Mouse (Mus musculus): ENCODE results near the gene Diras2. TPM values are rescaled to one million over a fixed set of nuclear protein-coding genes. Genes with fewer than 3 reads are reported as not detected.

The Diras2 gene
- polyA plus RNA-seq, 1 experiment from 2014 or later = 0.16 TPM

DNA sequence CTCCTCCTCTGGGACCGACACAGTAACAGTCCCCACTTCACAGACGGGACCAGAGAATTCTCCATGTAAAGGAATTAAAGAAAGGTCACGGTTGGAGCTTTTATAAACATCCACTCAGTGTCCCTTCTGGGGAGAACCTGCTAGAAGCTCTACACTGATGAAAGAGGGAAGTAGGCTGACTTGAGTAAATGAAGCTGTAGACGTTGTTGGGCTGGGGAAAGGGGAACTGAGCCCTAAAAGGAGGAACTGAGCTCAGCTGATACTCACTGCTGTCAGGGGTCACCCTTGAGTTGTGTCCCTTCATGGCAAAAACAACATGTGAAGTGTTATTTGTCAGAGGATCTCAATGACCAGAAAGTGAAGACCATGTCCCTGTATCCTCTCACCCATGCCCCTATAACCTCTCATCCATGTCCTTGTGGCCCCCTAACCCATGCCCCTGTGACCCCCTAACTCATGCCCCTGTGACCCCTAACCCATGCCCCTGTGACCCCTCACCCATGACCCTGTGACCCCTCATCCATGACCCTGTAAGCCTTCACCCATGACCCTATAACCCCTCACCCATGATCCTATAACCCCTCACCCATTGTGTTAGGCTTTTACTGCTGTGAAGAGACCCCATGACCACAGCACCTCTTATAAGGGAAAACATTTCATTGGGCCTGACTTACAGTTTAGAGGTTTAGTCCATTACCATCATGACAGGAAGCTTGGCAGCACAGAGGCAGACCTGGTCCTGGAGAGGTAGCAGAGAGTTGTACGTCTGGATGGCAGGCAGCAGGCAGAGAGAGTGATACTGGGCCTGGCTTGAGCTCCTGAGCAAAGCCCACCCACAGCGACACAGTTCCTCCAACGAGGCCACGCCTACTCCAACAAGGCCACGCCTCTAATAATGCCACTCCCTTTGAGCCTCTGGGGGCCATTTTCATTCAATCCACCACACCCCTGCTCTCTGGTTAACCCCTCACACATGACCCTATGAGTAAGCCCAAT lies 41.7 kb upstream of the Diras2 start:
- 81% methylated on average over 9 of the region's 9 CpGs for WGBS
- Histone ChIP-seq H3K27ac (ENCODE audit: low read depth, low read length) (no peak overlapping the region), H3K4me2 (no peak overlapping the region), H3K9ac (ENCODE audit: low read length) (no peak overlapping the region), H3K27me3 (ENCODE audit: control insufficient read depth, insufficient read depth, low read length) (no peaks in the 10 kb centered on the region), H3K4me3 (ENCODE audit: low read depth, low read length) (no peak overlapping the region), H3K36me3 (ENCODE audit: control insufficient read depth, insufficient read depth, low read length) (no peaks in the 10 kb centered on the region), H3K4me1 (ENCODE audit: control insufficient read depth, insufficient read depth, low read length) (peaks cover 1% of the 10 kb centered on the region; the same call in 1 of the 2 replicates), H3K9me3 (ENCODE audit: control insufficient read depth, low read length) (no peaks in the 10 kb centered on the region)
- ATAC-seq (ENCODE audit: low FRiP score) (no peak), DNase-seq (ENCODE audit: low spot score, missing footprints) (no peak)

DNA sequence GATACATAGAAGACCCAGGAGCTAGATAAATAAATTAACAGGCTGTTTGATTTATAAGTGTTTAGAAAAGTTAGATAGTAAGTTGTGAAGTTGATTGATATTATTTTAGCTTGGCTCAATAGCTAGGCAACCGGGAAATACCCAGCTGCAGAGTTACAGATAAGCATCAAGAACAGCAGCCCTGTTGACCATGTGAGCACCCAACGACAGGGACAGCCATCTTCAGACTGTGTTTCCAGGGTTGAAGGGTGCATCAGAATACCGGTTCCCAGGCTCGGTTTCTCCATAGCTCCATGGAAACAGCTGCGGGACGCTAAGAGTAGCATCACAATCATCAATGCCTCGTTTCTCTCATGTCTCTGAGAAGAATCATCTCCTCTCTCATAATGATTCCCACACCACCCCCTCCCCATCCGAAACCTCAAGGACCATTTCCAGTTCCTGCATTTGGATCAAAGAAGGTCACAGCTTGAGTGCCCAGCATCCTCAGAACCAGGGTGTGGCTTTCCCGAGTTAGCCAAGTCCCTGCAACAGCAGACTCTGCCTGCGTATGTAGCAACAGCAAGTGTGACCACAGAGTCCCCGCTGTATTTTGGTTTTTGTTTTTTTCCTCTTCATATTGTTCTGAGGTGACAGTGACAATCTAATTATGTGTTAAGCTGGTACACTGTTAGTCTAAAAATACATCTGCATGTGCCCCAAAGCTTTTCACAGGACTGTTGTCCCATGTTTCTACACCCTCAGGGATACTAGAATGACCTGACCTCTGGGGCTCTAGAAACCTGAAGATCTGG lies 40.7 kb upstream of the Diras2 start:
- no peaks in the 10 kb centered on the region for H3K36me3 ChIP-seq (ENCODE audit: control insufficient read depth, insufficient read depth, low read length)
- no peak overlapping the region for H3K4me2 ChIP-seq
- no peak overlapping the region for H3K9ac ChIP-seq (ENCODE audit: low read length)
- no peaks in the 10 kb centered on the region for H3K27me3 ChIP-seq (ENCODE audit: control insufficient read depth, insufficient read depth, low read length)
- H3K27ac ChIP-seq (ENCODE audit: low read depth, low read length) = no peak overlapping the region
- WGBS = 79% methylated on average over 11 of the region's 11 CpGs
- no peaks in the 10 kb centered on the region for H3K9me3 ChIP-seq (ENCODE audit: control insufficient read depth, low read length)
- H3K4me1 ChIP-seq (ENCODE audit: control insufficient read depth, insufficient read depth, low read length) = no peaks in the 10 kb centered on the region
- no peak for DNase-seq (ENCODE audit: low spot score, missing footprints)
- ATAC-seq (ENCODE audit: low FRiP score) = no peak
- H3K4me3 ChIP-seq (ENCODE audit: low read depth, low read length) = no peak overlapping the region

DNA sequence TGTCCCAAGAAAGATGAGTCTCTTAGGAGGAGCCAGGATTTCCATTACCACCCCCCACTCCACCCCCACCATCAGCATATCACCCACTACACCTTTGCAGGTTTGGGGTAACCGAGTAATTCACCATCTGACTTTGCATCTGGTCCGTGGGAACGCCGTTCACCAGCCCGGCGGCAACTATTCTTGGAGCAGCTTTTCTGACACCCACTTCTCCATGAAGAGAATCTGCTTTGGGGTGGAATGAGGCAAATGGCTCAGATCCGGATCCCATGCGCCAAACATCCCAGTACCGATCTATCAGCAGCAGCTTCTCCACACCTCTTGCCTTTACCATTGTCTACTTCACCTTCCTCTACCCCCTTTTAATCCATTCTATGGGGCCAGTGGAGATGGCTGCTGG lies 39.2 kb upstream of the Diras2 start:
- Histone ChIP-seq H3K27me3 (ENCODE audit: control insufficient read depth, insufficient read depth, low read length) (no peaks in the 10 kb centered on the region), H3K4me1 (ENCODE audit: control insufficient read depth, insufficient read depth, low read length) (no peaks in the 10 kb centered on the region), H3K9me3 (ENCODE audit: control insufficient read depth, low read length) (no peaks in the 10 kb centered on the region), H3K36me3 (ENCODE audit: control insufficient read depth, insufficient read depth, low read length) (no peaks in the 10 kb centered on the region), H3K27ac (ENCODE audit: low read depth, low read length) (no peak overlapping the region), H3K4me2 (no peak overlapping the region), H3K9ac (ENCODE audit: low read length) (no peak overlapping the region), H3K4me3 (ENCODE audit: low read depth, low read length) (no peak overlapping the region)
- WGBS = 89% methylated on average over 9 of the region's 9 CpGs
- DNase-seq (ENCODE audit: low spot score, missing footprints) (no peak), ATAC-seq (ENCODE audit: low FRiP score) (no peak)

DNA sequence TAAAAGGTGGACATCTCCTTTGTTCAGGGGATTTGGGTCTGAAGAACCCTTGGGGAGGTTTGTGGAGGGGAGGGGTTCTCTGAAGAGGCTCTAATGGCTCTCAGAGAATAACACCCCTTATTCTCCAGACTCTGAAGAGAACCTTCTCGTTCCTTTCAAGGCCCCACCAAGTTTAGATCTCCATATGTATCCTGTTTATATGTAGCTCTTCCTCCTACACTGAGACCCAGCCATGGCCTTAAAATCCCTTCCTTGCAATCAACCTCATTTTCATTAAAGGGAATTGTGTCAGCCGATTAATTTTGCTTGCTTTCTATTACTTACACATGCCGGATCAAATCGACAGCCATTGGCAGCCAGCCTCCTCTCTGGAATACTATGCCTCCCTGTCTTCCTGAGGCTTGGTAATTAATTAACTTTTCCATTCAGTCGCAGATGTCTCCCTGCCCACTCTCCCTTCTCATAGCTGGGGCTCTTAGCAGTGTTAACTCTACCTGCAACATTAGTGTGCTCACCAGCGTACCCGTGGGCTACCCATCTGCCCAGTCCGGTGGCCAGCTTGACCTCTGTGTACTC lies 38.2 kb upstream of the Diras2 start:
- no peak for DNase-seq (ENCODE audit: low spot score, missing footprints)
- ATAC-seq (ENCODE audit: low FRiP score) = no peak
- no peak overlapping the region for H3K4me2 ChIP-seq
- no peak overlapping the region for H3K4me3 ChIP-seq (ENCODE audit: low read depth, low read length)
- no peaks in the 10 kb centered on the region for H3K4me1 ChIP-seq (ENCODE audit: control insufficient read depth, insufficient read depth, low read length)
- WGBS = 88% methylated on average over 8 of the region's 8 CpGs
- no peaks in the 10 kb centered on the region for H3K9me3 ChIP-seq (ENCODE audit: control insufficient read depth, low read length)
- H3K27me3 ChIP-seq (ENCODE audit: control insufficient read depth, insufficient read depth, low read length) = no peaks in the 10 kb centered on the region
- H3K9ac ChIP-seq (ENCODE audit: low read length) = no peak overlapping the region
- H3K27ac ChIP-seq (ENCODE audit: low read depth, low read length) = no peak overlapping the region
- no peaks in the 10 kb centered on the region for H3K36me3 ChIP-seq (ENCODE audit: control insufficient read depth, insufficient read depth, low read length)

DNA sequence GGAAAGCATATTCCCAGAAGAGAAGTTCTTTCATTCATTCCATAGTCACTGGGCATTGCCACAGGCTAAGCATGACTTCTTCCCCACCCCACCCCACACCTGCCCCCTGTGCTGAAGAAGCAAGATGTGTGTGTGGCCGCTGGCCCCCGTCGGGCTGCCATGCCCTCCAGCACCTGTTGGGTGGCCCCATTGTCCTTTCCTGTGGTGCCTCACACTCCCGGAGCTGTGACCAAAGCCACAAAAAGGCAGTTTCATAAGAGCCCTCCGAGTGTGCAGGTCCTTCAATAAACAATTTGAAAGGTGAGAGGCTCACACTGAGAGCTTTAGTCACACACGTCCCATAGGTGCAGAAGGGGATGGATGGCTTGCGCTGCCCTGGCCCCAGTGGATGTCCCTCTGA lies 35.7 kb upstream of the Diras2 start:
- H3K4me1 ChIP-seq (ENCODE audit: control insufficient read depth, insufficient read depth, low read length) = peaks cover 2% of the 10 kb centered on the region; the same call in 1 of the 2 replicates
- no peak overlapping the region for H3K4me2 ChIP-seq
- no peaks in the 10 kb centered on the region for H3K27me3 ChIP-seq (ENCODE audit: control insufficient read depth, insufficient read depth, low read length)
- WGBS = 81% methylated on average over 7 of the region's 7 CpGs
- ATAC-seq (ENCODE audit: low FRiP score) = no peak
- DNase-seq (ENCODE audit: low spot score, missing footprints) = no peak
- H3K4me3 ChIP-seq (ENCODE audit: low read depth, low read length) = no peak overlapping the region
- no peak overlapping the region for H3K9ac ChIP-seq (ENCODE audit: low read length)
- H3K36me3 ChIP-seq (ENCODE audit: control insufficient read depth, insufficient read depth, low read length) = no peaks in the 10 kb centered on the region
- H3K9me3 ChIP-seq (ENCODE audit: control insufficient read depth, low read length) = no peaks in the 10 kb centered on the region
- H3K27ac ChIP-seq (ENCODE audit: low read depth, low read length) = no peak overlapping the region

DNA sequence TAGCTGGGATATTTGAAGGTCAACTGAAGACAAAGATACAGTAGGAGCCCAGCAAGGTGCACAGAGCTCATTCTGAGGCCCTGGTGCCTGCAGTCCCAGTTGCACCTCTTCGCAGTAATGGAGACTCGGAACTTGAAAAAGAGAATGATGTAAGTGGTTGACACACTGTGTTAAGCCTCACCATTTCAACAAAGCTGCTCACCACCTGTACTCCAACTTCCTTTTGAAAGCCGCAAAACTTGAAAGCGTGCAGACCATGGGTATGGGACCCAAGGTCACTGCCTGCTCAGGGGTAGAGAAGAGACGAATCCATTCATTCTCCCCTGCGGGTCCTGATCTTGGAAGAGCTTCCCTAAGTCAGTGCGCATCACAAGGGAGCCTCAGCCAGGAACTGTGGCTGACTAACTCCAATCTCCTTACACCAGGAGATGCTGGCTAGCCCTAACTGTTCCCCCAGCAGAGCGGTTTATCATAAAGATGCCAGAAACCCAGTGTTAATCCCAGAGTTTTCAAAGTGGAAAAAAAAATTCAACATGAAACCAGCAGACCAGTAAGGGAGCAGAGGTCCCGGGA lies 35.2 kb upstream of the Diras2 start:
- 88% methylated on average over 9 of the region's 9 CpGs for WGBS
- DNase-seq (ENCODE audit: low spot score, missing footprints) (no peak), ATAC-seq (ENCODE audit: low FRiP score) (no peak)
- Histone ChIP-seq H3K4me3 (ENCODE audit: low read depth, low read length) (no peak overlapping the region), H3K9me3 (ENCODE audit: control insufficient read depth, low read length) (no peaks in the 10 kb centered on the region), H3K4me2 (no peak overlapping the region), H3K27ac (ENCODE audit: low read depth, low read length) (no peak overlapping the region), H3K4me1 (ENCODE audit: control insufficient read depth, insufficient read depth, low read length) (peaks cover 2% of the 10 kb centered on the region), H3K36me3 (ENCODE audit: control insufficient read depth, insufficient read depth, low read length) (no peaks in the 10 kb centered on the region), H3K9ac (ENCODE audit: low read length) (no peak overlapping the region), H3K27me3 (ENCODE audit: control insufficient read depth, insufficient read depth, low read length) (no peaks in the 10 kb centered on the region)

DNA sequence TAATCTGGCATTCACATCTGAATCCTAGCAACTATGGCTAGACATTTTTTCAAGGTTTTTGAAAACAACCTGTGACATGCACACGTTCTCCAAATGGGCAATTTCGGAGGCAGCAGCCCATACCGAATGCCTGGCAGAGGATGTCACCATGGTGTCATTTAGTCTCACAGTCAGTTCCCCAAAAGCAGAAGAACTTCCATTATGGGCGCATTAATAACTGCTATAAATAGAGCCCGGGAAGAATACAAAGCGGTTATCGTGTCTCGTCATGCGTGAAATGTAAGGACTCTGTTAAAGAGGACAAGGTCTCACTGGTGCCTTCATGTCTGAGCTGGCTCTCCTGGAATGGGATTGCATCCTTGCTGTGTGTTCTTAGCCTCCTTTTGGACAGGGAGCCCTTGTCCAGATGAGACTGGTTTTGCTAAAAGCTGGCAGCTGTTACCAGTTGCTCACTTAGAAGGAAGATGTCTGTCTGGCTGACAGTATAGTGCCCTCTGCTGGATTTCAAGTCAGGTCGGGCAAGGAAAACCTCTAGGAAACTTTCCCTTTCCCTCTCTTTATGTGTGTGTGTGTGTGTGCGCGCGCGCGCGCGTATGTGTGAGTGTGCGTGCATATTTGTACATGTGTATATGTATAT lies 34.1 kb upstream of the Diras2 start:
- Histone ChIP-seq H3K4me1 (ENCODE audit: control insufficient read depth, insufficient read depth, low read length) (peaks cover 2% of the 10 kb centered on the region), H3K27me3 (ENCODE audit: control insufficient read depth, insufficient read depth, low read length) (no peaks in the 10 kb centered on the region), H3K9ac (ENCODE audit: low read length) (no peak overlapping the region), H3K9me3 (ENCODE audit: control insufficient read depth, low read length) (no peaks in the 10 kb centered on the region), H3K36me3 (ENCODE audit: control insufficient read depth, insufficient read depth, low read length) (no peaks in the 10 kb centered on the region), H3K4me2 (no peak overlapping the region), H3K27ac (ENCODE audit: low read depth, low read length) (no peak overlapping the region), H3K4me3 (ENCODE audit: low read depth, low read length) (no peak overlapping the region)
- ATAC-seq (ENCODE audit: low FRiP score) (no peak), DNase-seq (ENCODE audit: low spot score, missing footprints) (no peak)
- WGBS = 88% methylated on average over 18 of the region's 18 CpGs

DNA sequence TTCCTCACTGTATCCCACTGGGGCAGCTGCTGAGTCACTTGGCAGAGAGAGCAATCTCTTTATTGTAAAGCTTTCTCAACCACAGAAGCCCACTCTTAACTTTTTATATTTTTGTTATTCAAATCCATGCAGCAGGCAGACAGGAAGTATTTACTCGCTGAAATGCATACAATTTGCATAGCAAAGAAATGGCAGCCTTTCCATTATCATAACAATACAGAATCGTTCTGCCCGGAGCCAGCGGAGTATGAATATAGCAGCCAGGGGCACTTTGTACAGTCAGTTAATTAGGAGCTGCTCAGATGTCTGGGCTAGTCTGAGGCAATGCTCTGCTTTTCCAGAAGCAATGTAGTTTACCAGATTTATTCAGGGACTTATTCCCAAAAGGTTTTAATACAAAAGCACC lies 31.1 kb upstream of the Diras2 start:
- no peaks in the 10 kb centered on the region for H3K9me3 ChIP-seq (ENCODE audit: control insufficient read depth, low read length)
- H3K4me1 ChIP-seq (ENCODE audit: control insufficient read depth, insufficient read depth, low read length) = peaks cover 2% of the 10 kb centered on the region
- no peak for ATAC-seq (ENCODE audit: low FRiP score)
- H3K4me2 ChIP-seq = no peak overlapping the region
- H3K4me3 ChIP-seq (ENCODE audit: low read depth, low read length) = no peak overlapping the region
- no peak overlapping the region for H3K9ac ChIP-seq (ENCODE audit: low read length)
- no peaks in the 10 kb centered on the region for H3K36me3 ChIP-seq (ENCODE audit: control insufficient read depth, insufficient read depth, low read length)
- DNase-seq (ENCODE audit: low spot score, missing footprints) = no peak
- 24% methylated on average over 4 of the region's 4 CpGs for WGBS
- no peaks in the 10 kb centered on the region for H3K27me3 ChIP-seq (ENCODE audit: control insufficient read depth, insufficient read depth, low read length)
- no peak overlapping the region for H3K27ac ChIP-seq (ENCODE audit: low read depth, low read length)

Data from midbrain, embryonic 11.5 days (tissue).